Mouse (Mus musculus): ENCODE data around the gene Grm4.

DNA sequence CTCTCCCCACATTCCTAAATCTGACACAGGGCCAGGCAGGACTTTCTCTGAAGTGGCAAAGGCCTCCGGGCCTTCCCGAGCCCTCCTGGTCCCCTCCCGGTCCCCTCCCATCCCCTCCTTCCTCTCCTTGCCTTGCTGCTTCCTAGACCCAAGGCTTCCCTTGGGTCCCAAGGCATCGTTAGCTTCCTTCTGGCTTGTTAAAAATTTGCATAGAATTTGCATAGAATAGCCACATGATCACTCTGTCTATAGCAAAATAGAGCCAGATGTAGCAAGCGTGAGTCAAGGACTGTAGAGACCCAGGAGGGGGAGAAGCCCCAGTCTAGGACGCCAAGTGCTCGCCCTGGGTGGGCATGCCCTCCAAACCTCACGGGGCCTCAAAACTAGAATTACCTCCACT, 55.3 kb downstream of the Grm4 start:
- TF ChIP-seq FLI1 (IDR thresholded peaks at IDR 0.05; ENCODE audit: low read length) = no peak
- no peak for TF ChIP-seq GATA1 (IDR thresholded peaks at IDR 0.05; ENCODE audit: borderline replicate concordance, low read length)
